Mouse (Mus musculus) testis, adult 2 months (tissue): ENCODE data around the gene Cox8b. TPM values are rescaled to one million over a fixed set of nuclear protein-coding genes. Genes with fewer than 3 reads are reported as not detected.

ENCODE experiments used
- H3K27ac ChIP-seq: fragments of 200-500 bp; 2 replicates; pipeline ENCODE4 v1.5.1; 2012; ENCODE audit warnings: low read depth, low read length; ENCODE audit not compliant: control insufficient read depth, insufficient read depth
- H3K27me3 ChIP-seq: fragments of 200-500 bp; 2 replicates; pipeline ENCODE4 v1.6.1; 2012; ENCODE audit warnings: mild to moderate bottlenecking, low read length, moderate library complexity; ENCODE audit not compliant: control insufficient read depth, insufficient read depth
- H3K36me3 ChIP-seq: fragments of 200-500 bp; 2 replicates; pipeline ENCODE4 v1.6.1; 2012; ENCODE audit warnings: mild to moderate bottlenecking, low read length; ENCODE audit not compliant: control insufficient read depth, insufficient read depth
- H3K4me1 ChIP-seq: fragments of 200-500 bp; 2 replicates; pipeline ENCODE4 v1.6.1; 2012; ENCODE audit warnings: low read length; ENCODE audit not compliant: control insufficient read depth, insufficient read depth
- H3K4me3 ChIP-seq: fragments of 200-500 bp; 2 replicates; pipeline ENCODE4 v1.5.1; 2012; ENCODE audit warnings: low read depth, mild to moderate bottlenecking, low read length, moderate library complexity, mixed read lengths; ENCODE audit not compliant: control insufficient read depth
- CTCF ChIP-seq: fragments of 200-500 bp; IDR thresholded peaks from 2 replicates; pipeline ENCODE4 v1.5.1; 2012; ENCODE audit warnings: low read depth, mild to moderate bottlenecking, inconsistent platforms, low read length, moderate library complexity; ENCODE audit not compliant: control insufficient read depth, insufficient read depth, insufficient replicate concordance
- POLR2A ChIP-seq: fragments of 200-500 bp; IDR thresholded peaks from 2 replicates; pipeline ENCODE4 v1.6.1; 2012; ENCODE audit warnings: low read depth, mild to moderate bottlenecking, inconsistent platforms, low read length, moderate library complexity; ENCODE audit not compliant: control insufficient read depth
- polyA plus RNA-seq: library from polyadenylated mRNA; depleted of rRNA; stranded (reverse); fragments of >200 nt; gene quantifications from 2 replicates; pipeline ENCODE4 v1.2.3, GENCODE M21; 2012; rRNA removed

Cox8b gene
- not detected in 2 replicates for polyA plus RNA-seq

- Histone ChIP-seq H3K4me1 (no peaks in the 10 kb centered on the region), H3K27ac (no peak within 1 kb of the TSS), H3K36me3 (no peaks in the 10 kb centered on the region), H3K27me3 (no peaks in the 10 kb centered on the region), H3K4me3 (no peak within 1 kb of the TSS)
- no peak for TF ChIP-seq CTCF
- no peak for TF ChIP-seq POLR2A
These were observed at the start of gene Cox8b for GRCm38 (mm10) chr7:140900220-140900619. TSS of gene Cox8b (minus strand) at chr7:140900446.

GRCm38 (mm10) chr7:140949255-140949654, 49.0 kb upstream of the Cox8b start:
- Histone ChIP-seq H3K27ac (no peak overlapping the region), H3K27me3 (no peaks in the 10 kb centered on the region), H3K36me3 (no peaks in the 10 kb centered on the region), H3K4me3 (no peak overlapping the region), H3K4me1 (peaks cover 3% of the 10 kb centered on the region; the same call in 1 of the 2 replicates)
- TF ChIP-seq CTCF, result no peak
- no peak for TF ChIP-seq POLR2A

- Histone ChIP-seq H3K4me3 (no peak overlapping the region), H3K36me3 (no peaks in the 10 kb centered on the region), H3K27ac (no peak overlapping the region; the same call in 1 of the 2 replicates), H3K4me1 (peaks cover 3% of the 10 kb centered on the region; the same call in 1 of the 2 replicates), H3K27me3 (no peaks in the 10 kb centered on the region)
- TF ChIP-seq CTCF (no peak), POLR2A (no peak)
These were observed 47.9 kb upstream of the Cox8b start for GRCm38 (mm10) chr7:140948161-140948560.

GRCm38 (mm10) chr7:140946980-140947379, 46.7 kb upstream of the Cox8b start:
- no peak for TF ChIP-seq CTCF
- TF ChIP-seq POLR2A, result no peak
- Histone ChIP-seq H3K27me3 (no peaks in the 10 kb centered on the region), H3K4me1 (peaks cover 3% of the 10 kb centered on the region; the same call in 1 of the 2 replicates), H3K36me3 (no peaks in the 10 kb centered on the region), H3K4me3 (no peak overlapping the region), H3K27ac (no peak overlapping the region)

GRCm38 (mm10) chr7:140946311-140946710, 46.1 kb upstream of the Cox8b start:
- TF ChIP-seq CTCF, result no peak
- TF ChIP-seq POLR2A, result no peak
- Histone ChIP-seq H3K36me3 (no peaks in the 10 kb centered on the region), H3K27ac (no peak overlapping the region), H3K4me1 (peaks cover 3% of the 10 kb centered on the region; the same call in 1 of the 2 replicates), H3K27me3 (no peaks in the 10 kb centered on the region), H3K4me3 (no peak overlapping the region)

- Histone ChIP-seq H3K4me3 (no peak overlapping the region), H3K4me1 (peaks cover 3% of the 10 kb centered on the region; the same call in 1 of the 2 replicates), H3K27me3 (no peaks in the 10 kb centered on the region), H3K36me3 (no peaks in the 10 kb centered on the region), H3K27ac (no peak overlapping the region)
- TF ChIP-seq POLR2A, result no peak
- TF ChIP-seq CTCF, result no peak
These were observed 45.0 kb upstream of the Cox8b start for GRCm38 (mm10) chr7:140945247-140945646.

GRCm38 (mm10) chr7:140944236-140944635, 44.0 kb upstream of the Cox8b start:
- TF ChIP-seq POLR2A (no peak), CTCF (no peak)
- Histone ChIP-seq H3K27me3 (no peaks in the 10 kb centered on the region), H3K27ac (no peak overlapping the region), H3K36me3 (no peaks in the 10 kb centered on the region), H3K4me1 (peaks cover 3% of the 10 kb centered on the region; the same call in 1 of the 2 replicates), H3K4me3 (no peak overlapping the region)
